Mouse (Mus musculus): Measurements from ENCODE around the gene Rab22a. TPM values are rescaled to one million over a fixed set of nuclear protein-coding genes. Genes with fewer than 3 reads are reported as not detected.
"Not testable (repeated sequence)": the region's sequence is repeated elsewhere in the genome, so short reads cannot be mapped to it uniquely, and the experiment has no call there.

Rab22a gene
- 8.1 and 9.7 TPM in 2 replicates for polyA plus RNA-seq (2011; ENCODE audit: insufficient read depth, insufficient read length, low replicate concordance, missing spikeins)

GRCm38 (mm10) chr2:173659057-173659925 lies at the start of gene Rab22a:
Gene Rab22a (plus strand): TSS chr2:173659760.
- TF ChIP-seq POLR2A (IDR thresholded peaks at IDR 0.05; ENCODE audit: borderline replicate concordance, control insufficient read depth, low read depth, low read length) (peak; percentile 88; the same call in 1 of the 2 replicates), CTCF (IDR thresholded peaks at IDR 0.05; ENCODE audit: control insufficient read depth, insufficient read depth, low read length) (no peak)
- peak within 1 kb of the TSS; percentile 75 for H3K27ac ChIP-seq (ENCODE audit: control insufficient read depth, insufficient read depth, low read depth, low read length, poor library complexity)
- H3K4me3 ChIP-seq (replicated peaks; ENCODE audit: control insufficient read depth, low read depth, low read length) = peak within 1 kb of the TSS; percentile 65
- WGBS = under 1% methylated on average over 53 of the region's 55 CpGs
- peaks cover 4% of the 10 kb centered on the region; the same call in 1 of the 2 replicates for H3K4me1 ChIP-seq (ENCODE audit: control insufficient read depth, insufficient read depth, low read length)

GRCm38 (mm10) chr2:173615378-173616081 lies 44.0 kb upstream of the Rab22a start:
- 90% methylated on average over 11 of the region's 11 CpGs for WGBS
- no peaks in the 10 kb centered on the region for H3K4me1 ChIP-seq (ENCODE audit: control insufficient read depth, insufficient read depth, low read length)
- no peak overlapping the region for H3K4me3 ChIP-seq (replicated peaks; ENCODE audit: control insufficient read depth, low read depth, low read length)
- no peak overlapping the region for H3K27ac ChIP-seq (ENCODE audit: control insufficient read depth, insufficient read depth, low read depth, low read length, poor library complexity)
- TF ChIP-seq POLR2A (IDR thresholded peaks at IDR 0.05; ENCODE audit: borderline replicate concordance, control insufficient read depth, low read depth, low read length) (no peak), CTCF (IDR thresholded peaks at IDR 0.05; ENCODE audit: control insufficient read depth, insufficient read depth, low read length) (no peak)

GRCm38 (mm10) chr2:173616156-173616555 lies 43.4 kb upstream of the Rab22a start:
- no peak overlapping the region for H3K4me3 ChIP-seq (replicated peaks; ENCODE audit: control insufficient read depth, low read depth, low read length)
- no peak overlapping the region for H3K27ac ChIP-seq (ENCODE audit: control insufficient read depth, insufficient read depth, low read depth, low read length, poor library complexity)
- 89% methylated on average over 7 of the region's 7 CpGs for WGBS
- no peaks in the 10 kb centered on the region for H3K4me1 ChIP-seq (ENCODE audit: control insufficient read depth, insufficient read depth, low read length)
- TF ChIP-seq CTCF (IDR thresholded peaks at IDR 0.05; ENCODE audit: control insufficient read depth, insufficient read depth, low read length) (no peak), POLR2A (IDR thresholded peaks at IDR 0.05; ENCODE audit: borderline replicate concordance, control insufficient read depth, low read depth, low read length) (no peak)

DNA sequence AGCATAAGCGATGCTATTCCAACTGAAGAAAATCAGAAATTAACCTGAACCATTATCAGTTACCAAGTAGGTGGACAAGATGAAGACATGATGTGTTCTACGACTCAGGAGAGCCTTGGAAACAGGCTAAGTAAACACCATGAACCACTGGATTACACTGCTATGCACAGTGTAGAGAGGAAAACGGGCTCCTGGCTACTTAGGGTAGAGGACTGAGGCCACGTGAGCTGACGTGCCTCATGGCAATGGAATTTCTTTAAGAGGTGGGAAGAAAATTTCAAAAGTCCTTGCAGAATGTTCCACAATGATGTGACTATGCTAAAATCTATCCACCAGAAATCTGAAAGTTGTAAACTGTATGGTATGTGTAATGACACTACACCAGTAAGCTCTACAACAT lies 40.4 kb upstream of the Rab22a start:
- WGBS = 89% methylated on average over 5 of the region's 5 CpGs
- no peaks in the 10 kb centered on the region for H3K4me1 ChIP-seq (ENCODE audit: control insufficient read depth, insufficient read depth, low read length)
- H3K27ac ChIP-seq (ENCODE audit: control insufficient read depth, insufficient read depth, low read depth, low read length, poor library complexity) = no peak overlapping the region
- TF ChIP-seq POLR2A (IDR thresholded peaks at IDR 0.05; ENCODE audit: borderline replicate concordance, control insufficient read depth, low read depth, low read length) (no peak), CTCF (IDR thresholded peaks at IDR 0.05; ENCODE audit: control insufficient read depth, insufficient read depth, low read length) (no peak)
- no peak overlapping the region for H3K4me3 ChIP-seq (replicated peaks; ENCODE audit: control insufficient read depth, low read depth, low read length)

GRCm38 (mm10) chr2:173620645-173621044 lies 38.9 kb upstream of the Rab22a start:
- TF ChIP-seq POLR2A (IDR thresholded peaks at IDR 0.05; ENCODE audit: borderline replicate concordance, control insufficient read depth, low read depth, low read length) = no peak
- H3K4me1 ChIP-seq (ENCODE audit: control insufficient read depth, insufficient read depth, low read length) = no peaks in the 10 kb centered on the region
- WGBS = 90% methylated on average over 4 of the region's 4 CpGs
- no peak overlapping the region for H3K4me3 ChIP-seq (replicated peaks; ENCODE audit: control insufficient read depth, low read depth, low read length)
- H3K27ac ChIP-seq (ENCODE audit: control insufficient read depth, insufficient read depth, low read depth, low read length, poor library complexity) = no peak overlapping the region

- no peak for TF ChIP-seq POLR2A (IDR thresholded peaks at IDR 0.05; ENCODE audit: borderline replicate concordance, control insufficient read depth, low read depth, low read length)
- no peak for TF ChIP-seq CTCF (IDR thresholded peaks at IDR 0.05; ENCODE audit: control insufficient read depth, insufficient read depth, low read length)
- WGBS = 81% methylated on average over 7 of the region's 7 CpGs
- no peak overlapping the region for H3K4me3 ChIP-seq (replicated peaks; ENCODE audit: control insufficient read depth, low read depth, low read length)
- no peak overlapping the region for H3K27ac ChIP-seq (ENCODE audit: control insufficient read depth, insufficient read depth, low read depth, low read length, poor library complexity)
- no peaks in the 10 kb centered on the region for H3K4me1 ChIP-seq (ENCODE audit: control insufficient read depth, insufficient read depth, low read length)
Measured at GRCm38 (mm10) chr2:173622173-173622601, 37.4 kb upstream of the Rab22a start.

DNA sequence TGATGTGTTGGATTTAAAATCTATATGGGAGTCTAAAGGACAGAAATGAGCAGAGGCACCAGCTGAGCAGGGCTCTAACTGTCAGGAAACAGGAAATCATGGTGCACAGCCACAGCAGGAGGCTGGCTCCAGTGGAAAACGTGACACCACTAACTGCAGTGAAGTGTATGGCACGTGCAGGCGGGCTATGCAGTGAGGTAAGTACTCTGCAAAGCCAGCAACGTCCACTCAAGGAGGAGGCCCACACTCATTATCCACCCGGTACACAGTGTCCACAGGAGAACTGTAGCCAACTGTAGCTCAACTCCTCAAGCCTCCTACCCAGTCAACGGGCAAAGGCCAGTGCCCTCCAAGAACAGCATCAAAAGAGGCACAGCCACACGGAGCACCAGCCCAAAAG lies 34.9 kb upstream of the Rab22a start:
- Histone ChIP-seq H3K27ac (ENCODE audit: control insufficient read depth, insufficient read depth, low read depth, low read length, poor library complexity) (no peak overlapping the region), H3K4me1 (ENCODE audit: control insufficient read depth, insufficient read depth, low read length) (no peaks in the 10 kb centered on the region), H3K4me3 (replicated peaks; ENCODE audit: control insufficient read depth, low read depth, low read length) (no peak overlapping the region)
- 44% methylated on average over 7 of the region's 7 CpGs for WGBS
- TF ChIP-seq POLR2A (IDR thresholded peaks at IDR 0.05; ENCODE audit: borderline replicate concordance, control insufficient read depth, low read depth, low read length) (no peak), CTCF (IDR thresholded peaks at IDR 0.05; ENCODE audit: control insufficient read depth, insufficient read depth, low read length) (no peak)

GRCm38 (mm10) chr2:173625786-173626185 lies 33.8 kb upstream of the Rab22a start:
- Histone ChIP-seq H3K4me1 (ENCODE audit: control insufficient read depth, insufficient read depth, low read length) (no peaks in the 10 kb centered on the region), H3K4me3 (replicated peaks; ENCODE audit: control insufficient read depth, low read depth, low read length) (no peak overlapping the region), H3K27ac (ENCODE audit: control insufficient read depth, insufficient read depth, low read depth, low read length, poor library complexity) (no peak overlapping the region)
- WGBS = 91% methylated on average over 3 of the region's 3 CpGs
- TF ChIP-seq POLR2A (IDR thresholded peaks at IDR 0.05; ENCODE audit: borderline replicate concordance, control insufficient read depth, low read depth, low read length) (no peak), CTCF (IDR thresholded peaks at IDR 0.05; ENCODE audit: control insufficient read depth, insufficient read depth, low read length) (no peak)

DNA sequence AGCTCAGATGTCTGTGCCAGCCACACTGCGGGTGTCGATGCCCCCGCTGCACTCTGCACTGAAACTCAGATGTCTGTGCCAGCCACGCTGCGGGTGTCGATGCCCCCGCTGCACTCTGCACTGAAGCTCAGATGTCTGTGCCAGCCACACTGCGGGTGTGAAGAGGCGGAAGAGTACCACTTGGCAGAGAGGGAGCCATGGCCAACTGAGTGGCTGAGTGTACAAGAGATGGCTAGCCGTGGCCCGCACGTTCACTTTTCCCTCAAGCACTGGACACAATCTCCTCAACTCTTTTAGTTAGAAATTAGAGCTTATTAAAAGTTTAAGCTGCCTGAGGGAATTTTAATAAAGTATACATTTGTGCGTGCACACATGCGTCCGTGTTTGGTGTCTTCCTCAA lies 25.5 kb upstream of the Rab22a start:
- not testable (repeated sequence) for H3K4me1 ChIP-seq (ENCODE audit: control insufficient read depth, insufficient read depth, low read length); H3K4me3 ChIP-seq (replicated peaks; ENCODE audit: control insufficient read depth, low read depth, low read length); H3K27ac ChIP-seq (ENCODE audit: control insufficient read depth, insufficient read depth, low read depth, low read length, poor library complexity)
- WGBS = 92% methylated on average over 15 of the region's 15 CpGs
